Mouse (Mus musculus) neural tube, embryonic 12.5 days (tissue): ENCODE data around the gene Spata13. TPM values are rescaled to one million over a fixed set of nuclear protein-coding genes. Genes with fewer than 3 reads are reported as not detected.

Experiments used
- ATAC-seq: fragments of 200-750 bp; cut with Nextera tagmentation; 2 replicates; pipeline ENCODE4 v1.8.0; 2017; ENCODE audit warnings: low read depth, mild to moderate bottlenecking, moderate TSS enrichment, moderate library complexity; ENCODE audit not compliant: low FRiP score
- H3K27ac ChIP-seq: fragments of 300-500 bp; sonication (generic); 2 replicates; pipeline ENCODE4 v1.5.1; 2016
- H3K27me3 ChIP-seq: fragments of 300-500 bp; sonication (generic); replicated peaks from 2 replicates; pipeline ENCODE4 v1.6.1; 2016; ENCODE audit warnings: mild to moderate bottlenecking
- H3K36me3 ChIP-seq: fragments of 300-500 bp; sonication (generic); 2 replicates; pipeline ENCODE4 v1.6.1; 2016; ENCODE audit warnings: mild to moderate bottlenecking
- H3K4me1 ChIP-seq: fragments of 300-500 bp; sonication (generic); 2 replicates; pipeline ENCODE4 v1.6.1; 2016
- H3K4me2 ChIP-seq: fragments of 300-500 bp; sonication (generic); replicated peaks from 2 replicates; pipeline ENCODE4 v1.6.1; 2016; ENCODE audit warnings: mild to moderate bottlenecking
- H3K4me3 ChIP-seq: fragments of 300-500 bp; sonication (generic); 2 replicates; pipeline ENCODE4 v1.5.1; 2016
- H3K9ac ChIP-seq: fragments of 300-500 bp; sonication (generic); 2 replicates; pipeline ENCODE4 v1.6.1; 2016; ENCODE audit warnings: mild to moderate bottlenecking
- H3K9me3 ChIP-seq: fragments of 300-500 bp; sonication (generic); 2 replicates; pipeline ENCODE4 v1.6.1; 2016; ENCODE audit warnings: mild to moderate bottlenecking
- WGBS: fragments of 180-500 bp; shearing (Covaris S2); methylation state at CpG from one replicate; pipeline ENCODE4 v1.1.7; 2016; 5-methylcytosine and 5-hydroxymethylcytosine counted together
- polyA plus RNA-seq: library from polyadenylated mRNA; unstranded; fragments of >200 nt; fragmentation: Nextera tagmentation; extraction: Ambion mirVana; gene quantifications from 2 replicates; pipeline ENCODE4 v1.2.1, GENCODE M21; 2016

The Spata13 gene
- polyA plus RNA-seq, 1 experiment from 2014 or later = 51.0 TPM

DNA sequence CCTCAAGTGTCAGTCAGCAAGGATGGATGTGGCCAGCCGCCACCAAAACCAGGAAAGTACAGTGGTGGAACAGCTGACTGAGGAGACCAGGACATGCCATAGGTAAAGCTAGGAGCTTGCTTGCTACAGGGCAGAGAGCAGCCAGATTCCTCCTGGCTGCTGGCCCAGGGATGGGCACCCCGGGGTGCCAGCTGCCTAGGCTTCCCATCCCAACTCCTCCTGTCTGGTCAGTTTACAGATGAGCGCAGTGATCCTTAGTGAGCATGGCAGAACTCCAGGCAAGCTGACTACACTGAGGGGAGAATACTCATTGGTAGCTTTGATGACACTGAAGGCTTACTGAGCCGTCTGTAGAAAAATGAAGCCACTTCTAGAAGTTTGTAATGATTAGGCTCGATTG, 101.4 kb downstream of the Spata13 start:
- Histone ChIP-seq H3K36me3 (no peaks in the 10 kb centered on the region), H3K9me3 (no peaks in the 10 kb centered on the region), H3K4me3 (no peak overlapping the region), H3K4me2 (no peak overlapping the region), H3K27me3 (no peaks in the 10 kb centered on the region), H3K9ac (0 out of 2 replicates have a peak overlapping the region, but pooled peaks have one; percentile 17), H3K4me1 (peaks cover 28% of the 10 kb centered on the region), H3K27ac (no peak overlapping the region)
- ATAC-seq = no peak
- whole genome bisulfite sequencing = 73% methylated on average over 5 of the region's 5 CpGs

- ATAC-seq = no peak
- 61% methylated on average over 13 of the region's 13 CpGs for WGBS
- Histone ChIP-seq H3K27ac (0 out of 2 replicates have a peak overlapping the region, but pooled peaks have one; percentile 37), H3K4me1 (peaks cover 28% of the 10 kb centered on the region), H3K4me2 (0 out of 2 replicates have a peak overlapping the region, but pooled peaks have one; percentile 18), H3K9me3 (no peaks in the 10 kb centered on the region), H3K36me3 (no peaks in the 10 kb centered on the region), H3K27me3 (no peaks in the 10 kb centered on the region), H3K4me3 (no peak overlapping the region), H3K9ac (no peak overlapping the region)
These were observed 102.2 kb downstream of the Spata13 start for GRCm38 (mm10) chr14:60735848-60736547.

GRCm38 (mm10) chr14:60736591-60737192, 102.9 kb downstream of the Spata13 start:
- Histone ChIP-seq H3K4me2 (peak overlapping the region; percentile 18; the same call in 1 of the 2 replicates), H3K9me3 (no peaks in the 10 kb centered on the region), H3K27me3 (no peaks in the 10 kb centered on the region), H3K4me1 (peaks cover 28% of the 10 kb centered on the region), H3K9ac (no peak overlapping the region), H3K36me3 (no peaks in the 10 kb centered on the region), H3K4me3 (no peak overlapping the region), H3K27ac (peak overlapping the region; percentile 37; the same call in 1 of the 2 replicates)
- 0 out of 2 replicates have a peak, but pooled peaks have one; percentile 10 for ATAC-seq
- 9% methylated on average over 4 of the region's 4 CpGs for WGBS

GRCm38 (mm10) chr14:60737202-60737611, 103.4 kb downstream of the Spata13 start:
- peak overlapping the region; percentile 18; the same call in 1 of the 2 replicates for H3K4me2 ChIP-seq
- no peak overlapping the region for H3K27ac ChIP-seq
- H3K4me1 ChIP-seq = peaks cover 28% of the 10 kb centered on the region
- H3K9ac ChIP-seq = no peak overlapping the region
- H3K36me3 ChIP-seq = no peaks in the 10 kb centered on the region
- no peak for ATAC-seq
- no peaks in the 10 kb centered on the region for H3K9me3 ChIP-seq
- H3K4me3 ChIP-seq = no peak overlapping the region
- H3K27me3 ChIP-seq = no peaks in the 10 kb centered on the region
- 23% methylated on average over 7 of the region's 7 CpGs for WGBS

- Histone ChIP-seq H3K9me3 (no peaks in the 10 kb centered on the region), H3K4me2 (no peak overlapping the region), H3K4me1 (peaks cover 20% of the 10 kb centered on the region), H3K36me3 (no peaks in the 10 kb centered on the region; the same call in 1 of the 2 replicates), H3K9ac (no peak overlapping the region), H3K27ac (no peak overlapping the region), H3K27me3 (no peaks in the 10 kb centered on the region), H3K4me3 (no peak overlapping the region)
- WGBS = 68% methylated on average over 10 of the region's 10 CpGs
- no peak for ATAC-seq
These were observed 104.7 kb downstream of the Spata13 start for GRCm38 (mm10) chr14:60738434-60738938.

DNA sequence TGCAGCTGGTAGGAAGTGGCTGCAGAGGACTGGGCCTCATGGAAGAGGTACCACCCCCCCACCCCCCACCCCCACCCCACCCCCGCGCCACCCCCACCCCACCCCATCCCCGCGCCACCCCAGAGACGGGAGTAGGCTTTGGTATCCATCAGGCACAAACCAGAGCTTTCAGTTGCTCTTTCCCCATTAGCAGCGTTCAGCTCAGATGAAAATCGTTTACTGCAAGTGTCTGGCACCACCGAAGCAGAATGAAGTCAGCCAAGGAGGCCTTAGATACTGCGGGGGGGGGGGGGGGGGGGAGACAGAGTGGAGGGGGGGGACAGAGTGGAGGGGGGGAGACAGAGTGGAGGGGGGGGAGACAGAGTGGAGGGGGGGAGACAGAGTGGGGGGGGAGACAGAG, 105.4 kb downstream of the Spata13 start:
- Histone ChIP-seq H3K4me3 (no peak overlapping the region), H3K9ac (no peak overlapping the region), H3K27ac (no peak overlapping the region), H3K9me3 (no peaks in the 10 kb centered on the region), H3K4me1 (peaks cover 20% of the 10 kb centered on the region), H3K4me2 (no peak overlapping the region), H3K27me3 (no peaks in the 10 kb centered on the region), H3K36me3 (no peaks in the 10 kb centered on the region; the same call in 1 of the 2 replicates)
- no peak for ATAC-seq
- 26% methylated on average over 8 of the region's 9 CpGs for WGBS

DNA sequence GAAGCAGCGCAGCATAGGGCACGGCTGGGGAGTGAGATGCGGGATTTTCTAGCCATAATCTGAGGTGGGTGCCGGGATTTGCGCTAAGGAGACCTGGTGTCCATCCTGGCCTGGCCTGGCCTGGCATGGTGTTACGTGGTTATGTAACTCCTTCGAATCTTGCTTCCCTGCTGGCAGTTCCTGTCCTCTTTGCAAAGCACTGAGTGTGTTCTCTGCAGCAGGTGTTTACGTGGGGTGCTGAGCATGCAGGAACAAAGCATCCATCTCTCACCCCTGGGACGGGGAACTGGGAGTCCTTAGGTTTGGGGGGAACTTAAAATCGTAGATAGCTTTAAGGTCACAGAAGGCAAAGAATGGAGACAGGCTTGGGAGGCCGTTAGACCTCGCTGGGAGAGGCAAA, 105.8 kb downstream of the Spata13 start:
- Histone ChIP-seq H3K9ac (no peak overlapping the region), H3K4me2 (no peak overlapping the region), H3K9me3 (no peaks in the 10 kb centered on the region), H3K27me3 (no peaks in the 10 kb centered on the region), H3K4me3 (no peak overlapping the region), H3K27ac (no peak overlapping the region), H3K4me1 (peaks cover 20% of the 10 kb centered on the region), H3K36me3 (no peaks in the 10 kb centered on the region; the same call in 1 of the 2 replicates)
- WGBS = 81% methylated on average over 12 of the region's 12 CpGs
- ATAC-seq = no peak

GRCm38 (mm10) chr14:60740507-60740906, 106.7 kb downstream of the Spata13 start:
- no peaks in the 10 kb centered on the region for H3K9me3 ChIP-seq
- H3K27me3 ChIP-seq = no peaks in the 10 kb centered on the region
- H3K4me3 ChIP-seq = no peak overlapping the region
- ATAC-seq = no peak
- 82% methylated on average over 5 of the region's 5 CpGs for WGBS
- H3K27ac ChIP-seq = no peak overlapping the region
- H3K36me3 ChIP-seq = peaks cover 4% of the 10 kb centered on the region
- H3K4me1 ChIP-seq = peaks cover 14% of the 10 kb centered on the region
- H3K9ac ChIP-seq = no peak overlapping the region
- H3K4me2 ChIP-seq = no peak overlapping the region

GRCm38 (mm10) chr14:60741033-60741432, 107.2 kb downstream of the Spata13 start:
- Histone ChIP-seq H3K4me1 (peaks cover 14% of the 10 kb centered on the region), H3K36me3 (peaks cover 10% of the 10 kb centered on the region)
- WGBS = 77% methylated on average over 8 of the region's 8 CpGs

GRCm38 (mm10) chr14:60741490-60741981, 107.7 kb downstream of the Spata13 start:
- H3K4me1 ChIP-seq = peaks cover 9% of the 10 kb centered on the region
- no peaks in the 10 kb centered on the region for H3K9me3 ChIP-seq
- H3K4me2 ChIP-seq = no peak overlapping the region
- no peak overlapping the region for H3K9ac ChIP-seq
- H3K27me3 ChIP-seq = no peaks in the 10 kb centered on the region
- ATAC-seq = no peak
- 85% methylated on average over 6 of the region's 6 CpGs for WGBS
- no peak overlapping the region for H3K27ac ChIP-seq
- peaks cover 15% of the 10 kb centered on the region for H3K36me3 ChIP-seq
- no peak overlapping the region for H3K4me3 ChIP-seq

More at GRCm38 (mm10) chr14:60741033-60741432, 107.2 kb downstream of the Spata13 start:
- H3K27ac ChIP-seq = no peak overlapping the region
- ATAC-seq = no peak
- H3K9ac ChIP-seq = no peak overlapping the region
- no peak overlapping the region for H3K4me3 ChIP-seq
- H3K27me3 ChIP-seq = no peaks in the 10 kb centered on the region
- no peak overlapping the region for H3K4me2 ChIP-seq
- no peaks in the 10 kb centered on the region for H3K9me3 ChIP-seq

GRCm38 (mm10) chr14:60743681-60744080, 109.9 kb downstream of the Spata13 start:
- H3K4me3 ChIP-seq = no peak overlapping the region
- peaks cover 30% of the 10 kb centered on the region for H3K36me3 ChIP-seq
- H3K27me3 ChIP-seq = no peaks in the 10 kb centered on the region
- no peak for ATAC-seq
- WGBS = 77% methylated on average over 9 of the region's 9 CpGs
- no peak overlapping the region for H3K9ac ChIP-seq
- no peaks in the 10 kb centered on the region; the same call in 1 of the 2 replicates for H3K4me1 ChIP-seq
- H3K27ac ChIP-seq = no peak overlapping the region
- H3K9me3 ChIP-seq = no peaks in the 10 kb centered on the region
- H3K4me2 ChIP-seq = no peak overlapping the region

DNA sequence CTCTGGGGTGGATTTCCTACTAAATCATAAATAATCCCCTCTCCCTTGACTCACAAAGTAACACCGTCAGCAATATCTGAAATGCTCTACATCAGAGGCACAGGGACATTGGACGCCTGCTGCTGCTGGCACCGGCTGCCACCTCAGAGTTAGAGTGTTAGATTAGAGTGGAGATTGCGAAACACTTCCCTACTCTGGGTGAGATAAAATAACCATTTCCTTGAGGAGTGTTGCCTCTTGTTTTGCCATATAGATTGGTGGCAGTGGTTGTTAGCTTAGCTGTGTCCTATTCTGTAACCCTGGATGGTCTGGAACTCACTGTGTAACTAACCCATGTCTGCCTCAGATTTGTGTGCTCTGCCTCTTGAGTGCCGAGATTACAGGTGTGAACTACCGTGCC, 111.4 kb downstream of the Spata13 start:
- 92% methylated on average over 6 of the region's 6 CpGs for WGBS
- no peak overlapping the region for H3K9ac ChIP-seq
- no peak overlapping the region for H3K4me3 ChIP-seq
- H3K27me3 ChIP-seq = no peaks in the 10 kb centered on the region
- H3K4me1 ChIP-seq = no peaks in the 10 kb centered on the region
- H3K4me2 ChIP-seq = no peak overlapping the region
- peaks cover 44% of the 10 kb centered on the region for H3K36me3 ChIP-seq
- no peak for ATAC-seq
- H3K9me3 ChIP-seq = no peaks in the 10 kb centered on the region
- H3K27ac ChIP-seq = no peak overlapping the region
